Mouse (Mus musculus) ES-Bruce4 (cell line): Measurements from ENCODE around the gene Slc28a3.

ENCODE experiments used
- CTCF ChIP-seq: IDR thresholded peaks from one replicate; pipeline ENCODE4 v1.8.1; 2011; ENCODE audit warnings: low read depth, low read length
- EP300 ChIP-seq: IDR thresholded peaks from 2 replicates; pipeline ENCODE4 v1.6.1; 2011; ENCODE audit warnings: low read depth, low read length; ENCODE audit not compliant: insufficient read depth
- POLR2A ChIP-seq: IDR thresholded peaks from one replicate; pipeline ENCODE4 v1.8.1; 2011; ENCODE audit warnings: low read length; ENCODE audit not compliant: insufficient read depth

DNA sequence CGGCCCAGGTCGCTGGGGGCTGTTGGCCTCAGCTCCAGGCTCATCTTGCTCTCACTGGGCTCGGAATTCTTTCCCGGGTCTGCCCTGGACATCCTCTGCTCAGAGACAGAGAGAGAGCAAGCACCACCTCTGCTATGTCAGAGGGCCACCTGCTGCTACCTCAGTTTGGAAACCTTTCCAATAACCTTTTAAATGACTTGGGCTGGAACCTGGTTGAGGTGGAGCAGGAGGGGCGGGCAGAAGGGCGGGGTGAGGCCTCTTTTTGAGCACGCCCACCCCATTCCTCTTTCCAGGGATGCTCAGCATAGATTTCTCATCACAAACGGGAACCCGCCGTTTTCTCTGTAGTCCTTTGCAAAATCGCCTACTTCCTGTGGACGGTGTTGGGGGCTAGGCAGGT is at the start of gene Slc28a3:
- no peak for TF ChIP-seq CTCF
- TF ChIP-seq EP300 = no peak
- TF ChIP-seq POLR2A = no peak
